Mouse (Mus musculus): ENCODE results near the gene Mettl9.

The Mettl9 gene

GRCm38 (mm10) chr7:121044251-121044650, 10.0 kb downstream of the Mettl9 start:
- DNase-seq (ENCODE audit: low read depth, low spot score): no peak

DNA sequence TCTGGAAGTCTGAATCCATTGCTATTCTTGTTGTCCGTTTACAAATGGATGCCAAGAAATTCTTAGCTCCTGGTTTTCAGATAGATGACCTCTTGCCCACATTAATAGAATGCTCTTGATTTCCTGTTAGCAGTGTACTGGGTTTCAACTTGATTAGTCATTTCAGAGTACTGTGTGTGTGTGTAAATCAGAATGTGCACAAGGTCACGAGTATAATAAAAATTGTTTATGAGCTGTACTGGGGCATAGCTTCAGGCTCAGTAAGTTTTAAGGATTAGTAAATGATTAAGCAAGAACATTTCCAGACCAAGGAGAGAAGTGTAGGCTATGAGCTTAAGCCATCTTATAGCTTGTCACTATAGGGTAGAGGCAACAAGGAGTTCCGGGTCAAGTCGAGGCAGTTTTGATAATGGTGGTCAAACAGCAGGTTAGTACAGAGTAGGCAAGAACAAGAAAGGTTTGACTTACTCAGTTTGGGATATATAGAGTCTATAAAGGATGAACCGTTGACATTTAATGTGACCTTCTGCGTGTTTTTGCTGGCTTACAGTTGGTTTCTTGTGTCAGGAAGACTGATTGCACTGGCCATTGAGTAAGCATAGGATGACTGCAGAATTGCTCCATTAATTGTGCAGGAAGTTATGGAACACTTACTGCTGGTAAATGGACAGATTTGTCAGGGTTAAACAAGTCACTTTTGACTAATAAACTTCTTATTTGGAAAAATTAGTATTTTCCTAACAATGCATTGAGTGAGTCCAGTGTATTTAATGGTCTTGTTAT, 11.6 kb downstream of the Mettl9 start:
- DNase-seq (ENCODE audit: low read depth, low spot score): no peak

- no peak for DNase-seq (ENCODE audit: low read depth, low spot score)
These were observed 13.4 kb downstream of the Mettl9 start for GRCm38 (mm10) chr7:121047624-121048023.

GRCm38 (mm10) chr7:121053071-121053470, 18.8 kb downstream of the Mettl9 start:
- no peak for DNase-seq (ENCODE audit: low read depth, low spot score)

GRCm38 (mm10) chr7:121059477-121060218, 25.4 kb downstream of the Mettl9 start:
- DNase-seq (ENCODE audit: low read depth, low spot score): no peak

DNA sequence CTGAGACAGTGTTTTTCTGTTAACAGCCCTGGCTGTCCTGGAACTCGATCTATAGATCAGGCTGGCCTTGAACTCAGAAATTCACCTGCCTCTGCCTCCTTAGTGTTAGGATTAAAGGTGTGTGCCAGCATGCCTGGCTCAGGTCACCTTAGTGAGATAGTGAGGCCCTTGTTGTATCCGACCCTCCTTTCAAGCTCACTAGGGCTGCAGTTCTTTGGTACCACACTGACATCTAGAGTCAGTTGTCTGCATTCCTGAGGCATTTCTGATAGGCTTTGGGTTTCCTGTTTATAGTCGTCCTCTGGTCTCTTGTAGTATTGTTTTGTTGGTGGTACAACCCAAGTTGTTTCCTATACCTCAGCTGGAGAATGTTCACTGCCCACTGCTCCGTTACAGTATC, 30.1 kb downstream of the Mettl9 start:
- peak; percentile 20 for DNase-seq (ENCODE audit: low read depth, low spot score)

DNA sequence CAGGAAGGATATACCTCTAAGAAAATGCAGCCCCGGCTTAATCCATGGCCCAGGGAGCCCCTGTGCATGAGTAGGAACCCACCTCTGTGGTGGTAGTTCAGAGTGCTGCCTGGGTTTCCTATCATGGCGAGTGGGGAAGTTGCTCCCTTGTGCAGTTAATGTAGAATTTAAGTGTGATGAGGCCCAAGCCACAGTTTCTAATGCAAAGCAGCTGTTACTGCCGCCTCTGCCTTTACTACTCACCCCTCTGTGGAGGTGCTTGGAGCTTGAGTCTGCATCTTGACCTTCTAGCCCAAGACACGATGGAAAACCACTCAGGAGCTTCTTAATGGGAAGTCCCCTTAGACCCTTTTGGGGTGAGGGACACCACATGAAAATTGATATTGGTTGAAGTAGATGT, 37.0 kb downstream of the Mettl9 start:
- no peak for DNase-seq (ENCODE audit: low read depth, low spot score)

DNA sequence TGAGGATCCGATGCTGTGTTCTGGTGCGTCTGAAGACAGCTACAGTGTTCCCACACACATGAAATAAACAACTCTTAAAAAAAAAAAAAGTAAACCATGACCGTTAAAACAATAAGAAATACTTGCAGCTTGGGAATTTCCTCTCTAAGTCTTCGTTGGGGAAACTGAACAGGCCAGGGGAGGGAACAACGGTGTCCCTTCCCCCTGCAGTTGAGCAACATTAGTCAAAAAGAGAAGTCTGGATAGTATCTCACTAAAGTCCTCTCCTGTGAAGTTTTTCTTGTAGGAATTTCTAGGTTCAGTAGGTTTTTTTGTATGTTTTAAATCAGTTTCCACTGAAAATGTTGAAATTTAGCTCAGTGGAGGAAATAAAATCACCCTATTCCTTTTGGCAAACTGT, 38.3 kb downstream of the Mettl9 start:
- DNase-seq (ENCODE audit: low read depth, low spot score): no peak

DNA sequence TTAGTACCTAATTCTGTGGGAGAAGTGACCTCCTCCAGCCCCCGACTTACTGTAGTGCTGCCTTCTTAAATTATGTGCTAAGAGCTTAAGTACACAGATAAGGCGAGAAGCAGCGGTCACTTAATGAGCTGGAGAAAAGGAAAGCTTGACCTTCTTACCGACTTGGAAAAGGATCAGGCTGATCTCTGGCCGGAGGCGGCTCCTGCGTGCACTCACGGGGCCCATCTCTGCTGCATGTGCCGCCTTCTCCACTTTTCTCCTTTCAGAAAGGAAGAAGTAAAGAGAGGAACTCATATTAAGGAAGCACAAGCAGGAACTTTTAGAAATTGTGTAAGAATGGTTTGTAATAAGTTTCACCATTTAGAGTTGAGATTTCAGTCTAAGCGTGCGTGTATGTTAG, 40.0 kb downstream of the Mettl9 start, which contains the start of gene Igsf6:
Igsf6 (minus strand) TSS at position 292 of the 400 bp plus-strand sequence.
- DNase-seq (ENCODE audit: low read depth, low spot score): no peak

DNA sequence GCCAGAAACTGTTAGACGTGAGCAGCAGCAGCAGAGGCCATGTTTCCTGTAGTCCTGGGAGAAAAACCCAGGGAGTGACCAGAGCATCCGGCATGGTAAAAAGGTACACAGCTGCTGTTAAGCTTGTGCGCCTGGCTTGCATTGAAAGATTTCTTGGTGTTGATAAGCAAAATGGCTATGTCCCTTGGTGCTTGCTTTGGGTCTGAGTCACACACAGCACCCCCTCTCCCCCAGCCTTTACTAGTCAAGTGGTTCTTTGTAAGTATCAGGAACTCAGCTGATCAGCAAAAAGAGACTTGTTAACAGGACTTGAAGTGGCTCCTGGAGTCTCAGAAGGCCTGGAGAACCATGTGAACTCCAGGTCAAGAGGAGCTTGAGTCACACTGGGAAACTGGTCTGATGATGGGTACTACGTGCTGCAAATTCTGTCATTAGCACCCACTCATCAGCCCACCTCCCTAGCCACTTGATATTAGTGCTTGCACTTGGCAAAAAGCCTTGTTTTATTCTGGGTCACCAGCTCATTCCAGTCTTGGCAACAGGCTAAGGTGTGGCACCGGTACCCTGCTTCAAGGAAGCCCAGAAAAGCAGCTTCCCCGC, 40.7 kb downstream of the Mettl9 start:
- DNase-seq (ENCODE audit: low read depth, low spot score): no peak

DNA sequence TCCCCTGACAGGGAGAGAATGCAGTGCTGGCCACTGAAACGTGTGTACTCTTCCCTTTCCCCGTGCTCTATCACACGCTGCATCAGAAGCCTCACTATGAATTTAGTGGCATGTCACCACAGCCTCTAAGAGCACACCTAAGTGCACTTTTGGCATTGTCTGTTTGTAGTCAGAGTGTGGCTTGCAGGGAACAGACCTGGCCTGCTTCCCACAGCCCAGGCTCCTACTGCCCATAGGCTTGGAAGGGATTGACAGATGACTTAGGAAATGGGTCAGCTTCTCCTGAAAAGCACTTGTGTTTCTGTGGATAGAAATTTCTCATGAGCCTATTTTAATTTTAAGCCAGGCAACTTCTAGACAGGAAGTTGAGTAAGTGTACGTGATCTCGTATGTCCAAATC, 41.2 kb downstream of the Mettl9 start:
- DNase-seq (ENCODE audit: low read depth, low spot score): no peak

DNA sequence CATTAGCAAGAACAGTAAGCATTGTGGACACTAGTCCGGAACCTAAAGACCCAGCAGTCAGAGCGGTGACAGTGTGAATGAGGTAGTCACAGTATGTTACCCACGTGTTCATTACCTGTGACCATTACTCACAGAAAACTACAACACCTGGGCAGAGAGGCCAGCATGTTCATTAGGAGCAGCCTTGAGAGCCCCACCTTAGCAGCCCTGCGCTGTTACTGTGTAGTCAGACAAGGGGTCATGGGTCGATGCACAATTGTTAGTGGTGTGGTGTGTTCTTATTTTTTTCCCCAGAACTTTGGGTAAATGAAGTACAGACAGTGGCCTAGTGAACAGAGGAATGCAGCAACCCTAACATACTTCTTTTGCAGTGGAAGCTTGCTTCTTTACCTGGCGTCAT, 43.1 kb downstream of the Mettl9 start:
- DNase-seq (ENCODE audit: low read depth, low spot score): no peak

GRCm38 (mm10) chr7:121077829-121078228, 43.6 kb downstream of the Mettl9 start:
- peak; percentile 63 for DNase-seq (ENCODE audit: low read depth, low spot score)

DNA sequence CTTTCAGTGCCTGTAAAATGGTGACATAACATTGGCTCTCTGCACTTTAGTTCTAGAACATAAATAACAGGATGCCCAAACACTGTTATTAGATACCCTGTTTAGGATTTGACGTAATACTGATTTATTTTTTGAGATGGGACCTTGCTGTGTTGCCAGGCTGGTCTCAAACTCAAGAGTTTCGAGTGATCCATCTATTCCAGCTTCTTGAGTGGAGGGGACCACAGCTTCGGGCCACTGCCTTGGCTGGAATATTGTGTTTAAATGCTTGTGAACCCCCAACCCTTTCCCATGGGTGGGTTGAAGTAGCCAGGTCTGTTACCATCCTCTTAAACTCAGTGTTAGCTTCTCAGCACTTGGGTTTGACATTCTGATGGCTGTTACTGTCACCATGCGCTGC, 47.1 kb downstream of the Mettl9 start, which contains the start of gene Otoa:
Otoa (plus strand) TSS at position 301 of the 400 bp plus-strand sequence.
- no peak for DNase-seq (ENCODE audit: low read depth, low spot score)

DNA sequence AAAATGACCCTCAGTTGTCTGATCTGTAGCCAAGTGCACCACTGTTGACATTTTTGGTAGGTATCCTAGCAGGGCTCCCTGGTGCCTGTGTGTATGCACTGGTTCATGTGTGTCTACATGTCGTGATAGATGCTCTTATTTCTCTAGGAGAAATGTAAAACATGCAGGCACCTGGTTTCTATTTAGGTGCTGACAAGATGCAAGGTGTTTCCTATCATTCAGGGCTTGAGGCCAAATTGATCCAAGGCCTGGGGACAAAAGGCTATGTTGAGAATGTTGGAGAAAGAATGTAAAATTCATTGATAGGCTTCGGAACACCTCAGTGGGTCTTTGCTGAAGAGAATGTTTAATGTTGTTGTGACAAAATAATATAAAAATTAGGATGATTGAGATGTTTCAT, 47.6 kb downstream of the Mettl9 start:
- DNase-seq (ENCODE audit: low read depth, low spot score): no peak

DNA sequence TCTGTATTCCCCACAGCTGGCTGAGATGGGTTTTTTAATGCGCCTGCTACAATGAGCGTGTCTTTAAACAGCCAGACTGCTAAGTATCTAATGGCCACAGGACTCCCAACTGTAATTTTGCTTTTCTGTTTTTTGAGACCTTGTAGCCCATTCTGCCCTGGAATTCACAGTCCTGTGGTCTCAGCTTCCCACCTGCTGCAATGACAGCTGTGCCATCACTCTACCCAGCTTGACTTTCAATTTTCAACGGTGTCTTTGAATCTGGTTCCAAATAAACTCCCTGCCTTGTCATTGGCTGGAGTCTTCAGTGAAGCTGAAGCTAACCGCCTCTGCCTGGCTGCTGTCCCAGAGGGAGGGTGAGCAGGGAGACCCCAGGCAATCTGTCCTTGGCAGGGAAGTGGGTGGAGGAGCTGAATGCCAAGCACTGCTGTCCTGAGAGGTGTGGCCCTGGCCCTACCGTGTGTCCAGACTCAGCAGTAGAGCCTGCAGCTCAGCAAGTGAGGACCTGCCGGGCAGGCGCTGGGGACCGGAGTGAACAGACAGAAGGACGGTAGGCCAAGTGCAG, 48.8 kb downstream of the Mettl9 start:
- no peak for DNase-seq (ENCODE audit: low read depth, low spot score)

- DNase-seq (ENCODE audit: low read depth, low spot score): no peak
These were observed 50.7 kb downstream of the Mettl9 start for GRCm38 (mm10) chr7:121084840-121085453.

DNA sequence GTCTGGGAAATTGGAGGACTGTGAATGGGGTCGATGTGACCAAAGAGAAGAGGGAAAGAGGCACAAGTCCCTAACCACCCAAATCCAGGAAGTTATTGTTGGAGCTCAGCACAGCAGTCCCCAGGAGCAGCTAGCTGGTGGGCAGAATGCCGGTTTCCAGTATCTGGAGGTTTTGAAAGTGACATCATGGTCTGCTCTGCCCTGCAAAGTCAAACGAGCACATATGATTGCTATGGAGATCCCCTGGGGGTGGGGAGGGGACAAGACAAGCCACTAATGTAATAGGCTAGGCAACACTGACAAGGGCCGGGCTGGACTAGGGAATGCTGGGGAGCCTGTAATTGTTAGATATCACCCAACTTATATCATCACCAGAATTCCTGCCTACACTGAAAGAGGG, 51.3 kb downstream of the Mettl9 start:
- DNase-seq (ENCODE audit: low read depth, low spot score): no peak

DNA sequence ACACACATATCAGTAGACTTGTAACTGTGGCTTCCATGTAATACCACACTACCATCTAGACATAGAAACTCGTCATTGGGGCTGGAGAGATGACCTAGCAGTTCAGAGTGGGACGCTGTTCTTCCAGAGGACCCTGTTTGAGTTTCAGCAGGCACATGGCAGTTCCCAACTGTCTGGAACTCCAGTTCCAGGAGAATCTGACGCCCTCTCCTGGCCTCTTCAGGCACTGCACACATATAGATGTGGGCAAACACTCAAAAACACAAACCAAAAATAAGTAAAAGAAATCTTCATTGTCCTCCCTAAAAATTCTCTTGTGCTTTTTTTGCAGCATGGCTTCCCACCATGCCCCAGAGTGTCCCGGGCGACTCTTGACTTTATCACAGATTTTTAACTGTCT, 54.5 kb downstream of the Mettl9 start:
- peak; percentile 19 for DNase-seq (ENCODE audit: low read depth, low spot score)

GRCm38 (mm10) chr7:121090748-121091147, 56.5 kb downstream of the Mettl9 start:
- DNase-seq (ENCODE audit: low read depth, low spot score): no peak

DNA sequence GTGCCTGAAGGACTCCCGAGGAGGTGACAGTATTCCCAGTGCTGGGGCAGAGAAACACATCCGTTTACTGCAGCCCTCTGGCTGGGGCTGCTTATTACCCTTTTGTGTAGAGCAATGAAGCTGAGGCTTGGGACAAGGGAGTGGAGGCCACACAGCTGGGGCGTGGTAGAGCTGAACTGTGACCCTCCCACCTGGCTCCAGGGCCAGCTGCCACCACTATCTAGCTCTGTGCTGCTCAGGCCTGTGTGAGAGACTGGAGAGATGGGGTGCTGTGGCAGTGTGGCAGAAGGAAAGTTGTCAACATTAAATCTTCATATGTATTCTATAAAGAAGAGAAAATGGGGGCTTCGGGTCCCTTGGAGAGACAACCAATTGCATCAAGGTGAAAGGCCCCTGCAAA, 58.8 kb downstream of the Mettl9 start:
- no peak for DNase-seq (ENCODE audit: low read depth, low spot score)
